Mouse (Mus musculus) adrenal gland, postnatal 36 days (tissue): ENCODE results near the gene Sh3bp2. TPM values are rescaled to one million over a fixed set of nuclear protein-coding genes. Genes with fewer than 3 reads are reported as not detected.

Experiments
- DNase-seq, 2 experiments: peaks; one replicate each; pipeline ENCODE4 v3.0.0; 2021; ENCODE audit warnings: mixed read lengths in 1 of 2
- long read RNA-seq, 2 experiments: library from polyadenylated mRNA; stranded (forward); transcript quantifications; one replicate each; pipeline ENCODE4 v2.0.0; 2021; ENCODE audit warnings: borderline sequencing depth in 2 of 2
- total RNA-seq, 2 experiments: library from RNA; stranded (reverse); gene quantifications; 2 replicates each; pipeline ENCODE4 v1.2.3; 2021

The Sh3bp2 gene
- total RNA-seq, result 10 to 100 TPM; 15.4 to 17.3 TPM
- long read RNA-seq, experiment 1, partial matches to known transcripts, result 0 of 1 reads
- long read RNA-seq, experiment 1, other reads (novel, unspliced or antisense), result 0 of 1 reads
- long read RNA-seq, experiment 2, partial matches to known transcripts, result 0 of 1 reads
- long read RNA-seq, experiment 2, other reads (novel, unspliced or antisense), result 0 of 1 reads

DNA sequence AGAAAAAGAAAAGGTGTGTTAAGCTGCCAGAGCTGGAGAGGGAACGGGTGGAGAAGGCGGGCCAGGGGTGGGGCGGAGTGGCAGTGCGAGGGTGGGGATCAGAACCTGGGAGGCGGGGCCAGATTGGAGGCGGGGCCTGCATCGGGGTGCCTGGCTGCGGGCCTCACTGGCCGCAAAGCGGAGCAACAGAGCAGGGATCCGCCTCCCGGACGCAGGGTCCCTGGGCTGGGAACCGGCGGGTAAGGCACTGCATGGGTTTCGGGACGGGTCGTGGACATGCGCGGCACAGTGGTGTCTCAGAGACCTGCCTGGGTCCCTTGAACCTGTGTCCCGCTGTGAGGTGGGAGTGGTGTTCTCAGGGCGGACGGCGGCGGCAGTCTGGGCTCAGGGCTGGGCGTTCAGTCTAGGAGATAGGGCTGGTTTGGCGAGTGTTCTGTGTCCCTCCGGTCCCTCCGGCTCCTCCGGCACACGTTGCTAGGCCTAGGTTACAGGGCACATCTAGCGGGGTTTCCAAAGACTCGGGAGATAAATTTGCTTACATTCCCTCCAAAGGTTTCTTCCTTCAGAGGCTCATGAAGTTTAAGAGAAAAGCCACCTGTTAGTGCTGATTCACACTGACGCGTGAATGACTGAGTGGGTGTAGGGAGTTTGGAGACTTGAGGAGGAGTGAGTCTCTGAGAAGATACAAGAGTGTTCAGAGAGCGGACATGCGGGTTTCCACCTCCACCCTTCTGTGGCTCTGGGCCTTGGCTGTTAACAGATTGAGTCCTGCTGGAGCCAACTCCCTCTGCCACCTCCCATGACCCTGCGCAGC is at the start of gene Sh3bp2:
TSS of gene Sh3bp2 (plus strand) at position 176 of the 814 bp plus-strand sequence.
- DNase-seq, result peak; percentile 99 to 100

DNA sequence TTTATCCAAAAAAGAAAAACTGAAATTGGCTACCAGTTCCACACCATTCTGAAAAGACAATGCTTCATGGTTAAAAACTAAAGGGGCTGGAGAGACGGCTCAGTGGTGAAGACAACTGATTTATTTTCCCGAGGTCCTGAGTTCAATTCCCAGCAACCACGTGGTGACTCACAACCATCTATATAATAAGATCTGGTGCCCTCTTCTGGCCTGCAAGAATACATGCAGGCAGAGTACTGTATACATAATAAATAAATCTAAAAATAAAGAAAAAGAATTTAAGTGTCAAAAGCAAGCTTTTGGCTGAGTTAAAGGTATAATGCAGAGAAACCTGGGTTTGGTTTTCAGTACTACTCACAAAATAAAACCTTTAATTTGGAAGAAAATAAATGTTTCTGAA is 44.7 kb upstream of the Sh3bp2 start:
- no peak for DNase-seq

DNA sequence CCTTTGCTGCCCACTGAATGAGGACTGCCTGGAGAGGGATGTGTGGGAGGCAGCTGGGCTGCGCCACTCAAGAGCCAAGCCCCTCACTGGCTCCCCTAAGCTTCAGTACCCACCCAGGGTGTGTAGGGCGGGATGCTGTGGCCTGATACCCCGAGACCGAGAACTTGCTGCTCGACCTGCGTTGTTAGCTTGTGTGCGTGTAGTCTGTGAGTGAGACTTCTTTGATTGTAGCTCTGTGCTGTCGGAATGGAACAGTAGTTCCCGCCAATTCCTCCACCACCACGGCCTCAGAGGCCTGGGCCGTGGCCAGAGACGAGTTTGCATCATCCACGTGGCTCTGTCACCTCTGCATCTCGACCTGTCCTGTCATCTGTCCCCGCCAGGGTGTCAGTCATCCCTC is 39.9 kb upstream of the Sh3bp2 start:
- no peak for DNase-seq

DNA sequence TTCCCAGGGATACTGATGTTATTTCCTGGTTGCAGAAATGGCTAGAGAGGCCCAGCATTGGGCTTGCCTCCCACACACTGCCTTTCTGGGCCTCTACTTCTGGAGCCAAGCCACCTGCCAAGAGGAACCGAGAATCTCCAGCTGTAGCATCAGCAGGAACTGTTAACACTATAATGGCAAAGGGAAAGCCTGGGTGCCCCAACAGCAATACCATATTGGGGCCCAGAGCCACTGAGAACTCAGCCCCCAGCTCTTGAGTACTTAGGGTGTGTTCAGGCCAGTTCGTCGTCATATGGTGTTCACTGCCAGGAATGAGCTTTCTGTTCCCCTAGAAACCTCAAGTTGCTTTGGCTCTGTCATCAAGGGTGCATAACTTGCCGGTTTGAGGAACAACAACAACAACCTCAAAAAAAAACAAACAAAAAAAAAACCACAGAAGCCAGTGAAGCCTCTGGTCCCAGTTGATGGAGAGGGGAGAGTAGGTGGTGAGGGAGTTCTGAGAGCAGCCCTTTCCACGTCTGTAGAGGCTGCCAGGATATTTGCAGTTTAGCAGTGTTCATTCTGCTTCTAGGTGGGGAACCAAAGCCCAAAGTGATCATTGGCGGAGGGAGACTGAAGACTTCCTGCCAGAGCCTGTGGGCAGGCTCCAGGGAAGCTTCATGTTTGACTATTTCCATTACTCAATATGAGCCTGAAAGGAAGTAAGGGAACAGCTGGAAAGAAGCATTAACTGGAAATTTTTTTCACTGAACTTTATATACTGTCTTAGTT is 38.1 kb upstream of the Sh3bp2 start:
- DNase-seq, result no peak

DNA sequence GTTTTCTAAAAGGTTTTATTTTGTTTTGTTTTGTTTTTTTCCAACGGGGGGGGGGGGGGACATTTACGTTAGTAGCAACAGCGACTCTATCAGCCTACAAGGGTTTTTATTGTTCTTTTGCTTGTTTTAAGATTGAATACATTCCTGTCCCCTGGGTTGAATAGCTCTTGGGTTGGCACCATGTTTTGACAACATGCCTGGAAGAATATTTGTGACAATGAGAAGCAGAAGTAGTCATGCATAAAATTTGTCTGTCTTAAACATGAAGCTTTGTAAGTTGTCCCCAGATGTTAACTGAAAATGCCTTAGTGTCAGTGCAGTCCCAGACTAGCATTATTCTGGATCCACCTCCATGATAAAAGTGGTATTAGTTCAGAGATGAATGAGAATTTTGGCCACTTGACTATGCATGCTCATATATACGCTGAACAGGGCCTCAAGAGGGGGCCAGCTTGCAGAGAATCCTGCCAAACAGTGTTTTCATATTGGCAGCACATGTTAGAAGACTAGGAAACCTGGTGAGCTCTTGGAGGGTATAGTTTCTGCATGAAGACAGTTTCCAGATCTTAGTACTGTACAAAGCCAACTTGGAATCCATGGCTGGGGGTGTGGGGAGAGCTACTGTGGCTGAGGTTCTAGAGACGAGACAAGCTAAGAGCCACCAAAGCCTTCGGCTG is 36.8 kb upstream of the Sh3bp2 start:
- no peak for DNase-seq

DNA sequence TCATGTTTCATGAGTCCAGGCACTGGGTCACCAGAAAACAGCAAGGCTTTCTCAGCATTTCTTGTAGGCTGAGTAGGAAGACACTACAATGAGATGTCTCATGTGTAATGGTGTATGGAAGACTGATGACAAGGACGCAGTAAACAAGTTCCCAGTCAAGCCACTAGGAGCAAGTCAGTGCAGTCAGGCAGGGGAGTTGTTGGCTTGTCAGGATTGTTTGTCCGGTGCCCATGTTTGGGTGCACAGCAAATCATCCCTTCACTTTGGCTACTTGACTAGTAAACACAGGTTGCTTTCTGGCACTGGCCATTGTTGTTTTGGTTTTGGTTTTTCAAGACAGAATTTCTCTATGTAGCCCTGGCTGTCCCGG is 36.2 kb upstream of the Sh3bp2 start:
- no peak for DNase-seq

DNA sequence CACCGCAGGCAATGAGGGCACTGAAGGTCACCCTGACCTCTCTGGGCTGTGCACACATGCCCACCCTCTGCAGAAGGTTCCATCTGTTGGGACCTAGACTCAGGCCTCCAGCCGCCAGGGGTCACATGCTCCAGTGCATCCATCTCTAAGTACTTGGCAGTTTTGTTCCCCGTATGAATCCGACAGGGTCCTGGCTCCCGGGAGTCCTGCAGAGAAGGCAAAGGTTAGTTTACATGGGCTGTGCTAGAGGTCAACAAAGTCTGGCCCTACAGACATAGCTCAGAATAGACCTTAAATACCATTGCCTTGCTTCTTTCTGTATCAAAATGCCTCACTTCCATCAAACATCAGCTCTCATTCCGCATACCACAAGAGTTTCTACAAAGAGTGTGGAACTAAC is 28.9 kb upstream of the Sh3bp2 start:
- no peak for DNase-seq

DNA sequence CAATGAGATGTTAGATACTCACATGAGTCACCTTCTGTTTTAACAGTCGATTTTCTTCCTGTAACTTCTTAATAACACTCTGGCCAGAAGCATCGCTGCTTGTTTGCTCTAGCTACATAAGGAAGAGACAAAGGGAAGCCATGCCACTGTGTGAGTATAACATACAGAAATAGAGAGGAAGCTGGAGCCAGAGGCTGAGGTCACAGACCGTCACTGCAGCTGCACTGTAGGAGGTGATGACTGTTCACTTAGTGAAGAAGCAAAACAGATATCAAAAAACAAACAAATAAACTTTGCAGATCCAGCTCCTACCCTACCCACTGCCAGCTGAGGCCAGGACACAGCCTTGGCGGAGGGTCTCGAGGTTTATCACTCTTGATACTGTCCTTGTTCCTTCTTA is 24.8 kb upstream of the Sh3bp2 start:
- no peak for DNase-seq

DNA sequence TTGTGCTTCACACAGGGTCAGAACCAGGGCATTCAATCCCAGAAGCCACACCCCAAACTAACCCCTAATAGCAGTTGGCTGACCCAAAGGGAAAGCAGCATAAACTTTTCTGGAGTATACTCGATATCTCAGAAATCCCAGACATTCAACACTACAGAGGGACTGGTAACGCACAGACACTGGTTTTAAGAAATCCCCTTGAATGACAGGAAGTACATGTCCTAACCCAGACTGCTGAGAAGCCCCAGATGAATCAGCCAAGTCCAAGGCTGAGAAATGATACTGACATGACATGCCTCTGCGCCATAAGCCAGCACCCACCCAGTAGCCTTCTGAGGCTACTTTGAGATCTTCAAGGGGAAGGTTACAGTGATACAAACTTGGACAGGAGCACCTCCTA is 24.1 kb upstream of the Sh3bp2 start:
- peak in 1 of 2 experiments; percentile 26 for DNase-seq

DNA sequence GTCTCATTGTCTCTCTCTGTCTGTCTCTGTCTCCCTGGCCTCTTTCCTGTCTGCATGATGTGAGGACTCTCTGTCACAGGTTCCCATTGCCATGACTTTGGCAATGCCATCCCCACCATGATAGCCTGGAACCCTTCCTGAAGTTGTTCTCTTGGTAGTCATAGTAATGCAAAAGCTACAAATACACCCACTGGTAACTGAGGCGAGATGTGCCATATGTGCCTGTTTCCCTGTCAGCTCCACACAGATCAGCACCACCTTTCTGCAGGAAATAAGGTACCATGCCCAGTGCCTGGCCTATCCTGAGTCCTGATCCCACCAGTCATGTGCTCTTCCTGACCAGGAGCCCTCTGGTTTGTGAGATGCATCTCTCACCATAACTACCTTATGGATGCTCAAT is 23.2 kb upstream of the Sh3bp2 start:
- DNase-seq, result no peak

DNA sequence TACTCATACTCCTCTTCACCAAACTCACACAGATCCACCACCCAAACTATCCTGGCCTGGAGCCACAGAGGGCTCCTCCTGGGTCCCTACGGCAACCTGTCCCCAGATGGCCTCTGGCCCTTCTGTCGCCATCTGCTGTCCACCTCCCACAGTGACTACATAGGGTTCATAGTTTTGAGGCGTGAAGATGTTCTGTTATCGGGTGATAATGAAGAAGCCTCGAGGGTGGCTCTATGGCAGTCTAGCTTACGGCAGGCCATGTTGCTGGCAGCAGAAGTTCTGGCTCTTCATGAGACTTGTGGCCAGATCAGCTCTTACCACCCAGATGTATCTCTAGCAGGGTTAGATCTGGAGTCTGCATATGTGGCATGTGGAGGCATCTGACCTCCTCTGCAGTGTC is 22.8 kb upstream of the Sh3bp2 start:
- DNase-seq, result no peak

DNA sequence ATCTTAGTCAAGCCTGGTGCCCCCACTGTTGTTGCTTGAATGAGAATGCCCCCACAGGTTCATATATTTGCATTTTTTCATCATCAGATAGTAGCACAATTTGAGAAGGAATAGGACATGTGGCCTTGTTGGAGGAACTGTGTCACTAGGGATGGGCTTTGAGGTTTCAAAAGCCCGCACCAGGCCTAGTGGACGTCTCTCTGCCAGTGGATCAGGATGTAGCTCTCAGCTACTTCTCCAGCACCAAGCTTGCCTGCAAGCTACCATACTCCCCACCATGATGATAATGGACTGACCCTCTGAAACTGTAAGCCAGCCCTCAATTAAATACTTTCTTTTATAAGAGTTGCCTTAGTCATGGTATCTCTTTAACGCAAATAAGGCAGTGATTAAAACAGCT is 13.2 kb upstream of the Sh3bp2 start:
- DNase-seq, result no peak

DNA sequence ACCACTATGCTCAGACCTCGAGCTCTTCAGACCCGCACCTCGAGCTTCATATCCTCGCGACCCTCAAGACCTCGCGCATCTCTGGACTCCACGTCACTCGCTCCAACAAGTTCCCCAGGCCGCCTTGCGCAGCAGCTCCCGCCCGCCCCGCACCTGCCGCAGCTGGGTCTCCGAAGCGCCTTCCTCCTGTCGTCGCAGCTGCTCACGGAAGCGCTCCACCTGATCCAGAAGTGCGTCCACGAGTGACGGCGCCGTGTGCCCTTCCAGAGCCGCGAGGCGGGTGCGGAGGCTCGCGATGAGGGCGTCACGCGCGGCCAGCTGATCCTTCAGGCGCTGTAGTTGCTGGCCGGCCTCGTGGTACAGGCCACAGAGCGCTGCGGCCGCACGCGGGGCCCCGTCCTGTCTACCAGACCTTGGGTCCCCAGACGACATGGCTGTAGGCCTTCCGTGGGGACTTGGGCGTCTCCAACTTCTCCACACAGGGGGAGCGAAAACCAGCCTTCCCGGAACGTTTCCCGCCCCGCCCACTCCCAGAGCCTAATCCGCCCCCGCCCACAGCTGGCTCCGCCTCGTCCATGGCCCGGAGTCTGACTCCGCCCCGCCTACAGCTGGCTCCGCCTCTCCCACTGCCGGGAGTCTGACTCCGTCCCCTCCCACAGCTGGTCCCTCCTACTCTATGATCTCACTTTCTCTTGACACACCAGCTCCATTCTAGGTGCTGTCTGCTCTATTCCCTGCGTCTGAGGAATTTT is 12.0 kb upstream of the Sh3bp2 start, which contains the start of gene Tnip2:
TSS of gene Tnip2 (minus strand) at position 526 of the 752 bp plus-strand sequence.
- peak; percentile 98 to 99 for DNase-seq

DNA sequence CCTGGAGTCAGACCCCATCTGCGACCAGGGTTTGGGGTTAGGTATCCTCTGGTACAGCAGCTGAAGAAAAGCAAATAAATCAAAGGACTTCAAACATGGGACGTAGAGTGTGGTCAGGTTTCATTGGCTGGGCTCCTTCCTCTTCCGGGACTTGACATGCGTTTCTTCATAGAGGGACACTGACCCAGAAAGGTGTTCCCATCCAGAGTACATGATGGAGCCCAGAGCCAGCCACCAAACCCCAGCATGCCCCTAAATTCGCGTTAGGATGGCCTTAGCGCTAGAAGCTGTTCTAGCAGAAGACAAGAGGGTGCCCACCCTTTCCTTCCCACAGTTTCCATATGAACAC is 11.4 kb upstream of the Sh3bp2 start:
- no peak for DNase-seq

DNA sequence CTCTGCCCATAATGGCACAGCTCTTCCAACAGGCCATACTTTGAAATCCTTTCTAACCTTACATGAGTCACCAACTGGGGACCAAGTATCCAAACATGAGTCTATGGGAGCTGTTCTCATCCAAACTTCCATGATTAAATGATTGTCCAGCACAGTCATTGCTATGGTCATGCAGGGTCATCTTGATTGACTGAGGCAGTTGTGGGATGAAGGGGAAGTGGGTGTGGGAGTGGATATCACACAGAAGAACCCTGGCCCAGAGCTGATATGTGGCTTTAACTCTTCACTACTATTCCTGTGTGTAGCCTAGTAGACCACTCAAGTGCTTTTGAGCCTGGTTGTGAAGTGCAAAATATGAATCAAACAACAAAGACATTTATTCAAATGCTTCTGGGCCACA is 10.5 kb upstream of the Sh3bp2 start:
- no peak for DNase-seq

DNA sequence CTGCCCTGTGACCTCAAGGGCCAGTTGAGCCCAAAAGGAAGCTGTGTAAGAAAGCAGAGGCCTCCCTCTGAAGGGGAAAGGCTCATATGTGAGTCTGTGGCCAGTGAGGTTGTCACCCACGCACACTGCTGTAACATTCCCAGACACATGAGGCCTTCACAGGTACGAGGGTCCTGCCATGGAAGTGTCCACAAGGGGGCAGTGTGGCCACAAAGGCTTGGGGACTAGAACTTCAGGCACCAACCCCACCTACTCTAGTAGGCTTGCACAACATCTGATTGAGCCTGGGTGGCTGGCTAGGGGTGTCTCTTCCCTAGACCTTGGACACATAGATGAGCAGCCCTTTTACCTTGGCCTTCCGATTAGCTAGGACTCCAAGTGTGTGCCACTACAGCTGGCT is 7.7 kb upstream of the Sh3bp2 start:
- DNase-seq, result peak; percentile 89 to 90

DNA sequence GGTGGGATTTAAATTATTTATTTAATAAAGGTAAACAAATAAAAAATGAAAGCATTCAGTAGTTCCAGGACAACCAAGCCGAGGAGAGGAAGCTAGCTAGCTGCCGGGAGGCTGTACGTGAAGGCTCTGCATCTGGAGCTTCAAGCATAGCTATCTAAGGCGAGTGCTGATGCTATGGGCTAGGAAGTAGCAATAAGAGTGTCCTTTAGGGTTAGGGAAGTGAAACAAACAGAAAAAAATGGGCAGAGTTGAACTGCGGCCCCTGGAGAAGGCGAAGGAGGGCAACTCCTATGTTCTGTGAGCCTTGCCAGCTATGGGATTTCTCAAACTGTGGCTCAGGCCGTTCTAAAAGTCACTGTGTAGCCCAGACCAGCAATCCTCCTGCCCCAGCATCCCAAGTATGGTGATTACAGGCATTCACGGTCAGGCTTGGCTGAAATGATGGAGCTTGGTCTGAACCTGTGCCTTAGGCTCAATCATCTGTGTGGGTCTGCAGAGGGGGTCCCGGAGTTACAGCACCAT is 6.2 kb upstream of the Sh3bp2 start:
- DNase-seq, result no peak

DNA sequence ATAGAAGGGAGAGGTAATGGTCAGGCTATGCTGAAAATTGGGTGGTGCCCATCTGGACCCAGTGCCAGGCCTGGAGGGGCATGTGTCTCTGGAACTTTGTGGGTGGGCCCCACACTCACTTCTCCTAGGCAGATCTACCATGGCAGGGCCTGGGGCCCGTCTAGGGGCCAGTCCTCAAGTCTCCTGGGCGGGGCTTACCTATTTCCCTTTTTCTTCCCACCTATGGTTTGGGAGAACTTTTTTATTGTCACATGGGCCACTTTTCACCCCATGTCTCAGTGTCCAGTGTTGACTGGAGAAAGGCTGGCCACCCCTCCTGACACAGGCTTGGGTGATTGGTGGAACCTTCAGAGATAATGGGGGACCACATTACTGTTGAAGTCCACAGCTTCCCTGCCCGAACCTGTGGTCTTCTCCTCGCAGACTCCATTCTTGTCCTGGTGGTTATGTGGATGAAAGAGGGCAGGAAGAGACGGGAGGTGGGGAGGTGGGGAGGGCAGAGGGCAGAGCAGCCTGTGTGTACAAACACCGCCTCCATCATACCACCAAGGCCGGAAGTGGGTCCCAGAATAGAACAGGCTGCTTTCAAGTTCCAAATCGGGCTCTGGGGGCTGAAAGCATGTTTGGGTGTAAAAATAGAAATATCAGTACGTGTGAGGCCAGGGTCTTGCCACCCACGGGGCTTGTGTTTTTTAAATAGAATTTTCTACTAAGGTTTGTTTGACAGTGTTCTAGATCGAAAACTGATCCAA is 5.0 kb upstream of the Sh3bp2 start:
- no peak for DNase-seq

DNA sequence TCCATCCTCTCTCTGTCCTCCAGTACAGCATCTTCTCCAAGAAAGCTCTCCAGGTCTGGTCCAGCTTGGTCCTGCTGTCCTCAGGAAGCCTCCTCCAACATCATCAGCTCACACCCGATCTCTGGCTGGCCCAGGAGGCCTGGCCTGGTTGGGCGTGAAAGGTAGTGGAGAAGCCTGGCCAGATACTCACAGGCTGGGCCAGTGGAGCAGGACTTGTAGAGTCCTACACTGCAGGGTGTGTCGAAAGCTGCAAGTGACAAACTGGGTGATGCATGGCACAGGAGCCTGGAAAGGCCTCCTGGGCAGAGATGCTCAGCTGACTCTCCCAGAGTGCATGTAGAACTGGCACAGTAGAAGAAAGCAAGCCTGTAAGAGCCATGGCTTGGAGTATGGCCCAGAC is 4.3 kb upstream of the Sh3bp2 start:
- DNase-seq, result no peak

DNA sequence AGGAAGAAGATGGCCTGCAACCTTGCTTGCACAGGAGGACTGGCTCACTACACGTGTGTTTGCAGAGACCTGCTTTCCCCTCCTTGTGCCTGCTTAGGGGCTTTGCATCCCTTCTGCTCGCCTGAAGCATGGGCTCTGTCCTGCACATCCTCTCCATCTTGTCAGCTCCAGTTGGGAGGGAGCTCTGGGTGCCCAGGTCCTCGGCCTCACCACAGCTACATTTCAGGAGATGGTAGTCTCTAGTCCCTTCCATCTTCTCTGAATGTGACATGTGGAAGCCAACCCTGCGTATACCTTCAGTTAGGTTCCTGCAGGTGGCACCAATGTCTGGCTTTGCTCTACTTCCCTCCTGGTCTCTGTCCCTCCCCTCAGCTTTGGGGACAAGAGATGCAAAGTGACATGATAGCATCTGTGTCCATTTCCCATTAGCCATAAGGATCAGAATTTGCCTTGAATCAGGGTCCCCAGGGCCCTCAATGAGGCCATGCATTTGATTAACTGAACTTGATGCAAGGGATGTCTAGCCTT is 1.6 kb upstream of the Sh3bp2 start:
- no peak for DNase-seq

DNA sequence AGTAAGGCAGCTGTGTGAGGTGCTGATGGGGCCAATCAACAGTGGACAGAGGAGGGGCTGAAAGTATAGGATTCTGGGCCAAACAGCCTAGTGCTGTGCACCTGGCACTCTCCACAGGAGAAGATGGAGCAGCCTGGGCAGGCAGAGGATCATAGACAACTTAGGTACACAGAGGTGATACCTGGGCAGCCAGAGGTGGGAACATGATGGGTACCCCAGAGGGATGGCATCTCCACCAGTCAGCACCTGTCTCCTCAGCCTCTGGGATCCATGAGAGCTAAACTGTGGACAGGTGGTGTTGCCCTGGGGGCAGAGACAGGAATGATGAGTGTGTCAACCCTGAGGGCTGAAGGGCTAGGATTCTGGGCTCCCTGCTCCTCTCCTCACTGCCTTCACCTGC is 1.1 kb upstream of the Sh3bp2 start:
- DNase-seq, result no peak
